10 mouse cellular contexts compared by ENCODE assay signal in genomic region chr5:66619675-66620074, GRCm38 (mm10). TPM values are rescaled to one million over a fixed set of nuclear protein-coding genes. Genes with fewer than 3 reads are reported as not detected.
DNase-seq lines count a peak whose midpoint lies in the region; ATAC-seq and TF ChIP-seq lines count a peak whose summit lies in the region.
"Had no signal": no experiment of that assay in that cellular context is flagged by ENCODE, and none has a peak within 500 bp of the region (broad histone marks: within the 10 kb centered on the region; RNA-seq: fewer than 3 reads in every experiment).

No protein-coding gene starts in this region.

- TF ChIP-seq CTCF in heart, postnatal 0 days (IDR thresholded peaks at IDR 0.05; ENCODE audit: low read depth), result no peak

- peak overlapping the region; percentile 56; the same call in 1 of the 2 replicates for H3K9ac ChIP-seq in heart, postnatal 0 days (replicated peaks; ENCODE audit: low read depth, low read length)
- peak overlapping the region; percentile 77 for H3K9ac ChIP-seq in hindbrain, embryonic 13.5 days
- peak overlapping the region; percentile 74; the same call in 1 of the 2 replicates for H3K9ac ChIP-seq in midbrain, embryonic 13.5 days (replicated peaks)

- ATAC-seq in heart, postnatal 0 days (ENCODE audit: insufficient read depth, low read depth), result no peak
- no peak for ATAC-seq in hindbrain, embryonic 13.5 days (ENCODE audit: low FRiP score)
- no peak for ATAC-seq in midbrain, embryonic 13.5 days

- H3K36me3 ChIP-seq in heart, postnatal 0 days (replicated peaks; ENCODE audit: control insufficient read depth, insufficient read depth, low read length), result no peaks in the 10 kb centered on the region
- no peaks in the 10 kb centered on the region for H3K36me3 ChIP-seq in hindbrain, embryonic 13.5 days
- no peaks in the 10 kb centered on the region for H3K36me3 ChIP-seq in midbrain, embryonic 13.5 days
- H3K36me3 ChIP-seq: G1E had no signal

- WGBS in heart, postnatal 0 days, result 40% methylated on average over 8 of the region's 8 CpGs
- WGBS in hindbrain, embryonic 13.5 days, result 37% methylated on average over 8 of the region's 8 CpGs
- 38% methylated on average over 8 of the region's 8 CpGs for WGBS in midbrain, embryonic 13.5 days

- H3K27me3 ChIP-seq in heart, postnatal 0 days (ENCODE audit: control insufficient read depth, insufficient read depth, low read length), result no peaks in the 10 kb centered on the region
- no peaks in the 10 kb centered on the region for H3K27me3 ChIP-seq in hindbrain, embryonic 13.5 days
- H3K27me3 ChIP-seq in midbrain, embryonic 13.5 days, result 0 out of 2 replicates have a peak, but pooled peaks cover 3% of the 10 kb centered on the region

- H3K4me3 ChIP-seq in heart, postnatal 0 days (ENCODE audit: low read depth, low read length), result peak overlapping the region; percentile 58
- H3K4me3 ChIP-seq in brown adipose tissue, adult 24 weeks (ENCODE audit: insufficient read depth, low read depth, low read length), result peak overlapping the region; percentile 51
- H3K4me3 ChIP-seq in hindbrain, embryonic 13.5 days, result peak overlapping the region; percentile 56
- peak overlapping the region; percentile 56 for H3K4me3 ChIP-seq in midbrain, embryonic 13.5 days (replicated peaks)

- TF ChIP-seq EP300 in heart, postnatal 0 days (IDR thresholded peaks at IDR 0.05; ENCODE audit: low read depth), result no peak

- H3K4me1 ChIP-seq in heart, postnatal 0 days (ENCODE audit: control insufficient read depth, insufficient read depth), result peaks cover 3% of the 10 kb centered on the region; the same call in 1 of the 2 replicates
- H3K4me1 ChIP-seq in brown adipose tissue, adult 24 weeks (ENCODE audit: control insufficient read depth, insufficient read depth, insufficient read length, low read length), result peaks cover 3% of the 10 kb centered on the region; the same call in 1 of the 2 replicates
- H3K4me1 ChIP-seq in hindbrain, embryonic 13.5 days (replicated peaks), result peaks cover 46% of the 10 kb centered on the region
- H3K4me1 ChIP-seq in midbrain, embryonic 13.5 days (replicated peaks), result peaks cover 46% of the 10 kb centered on the region

- no peak for DNase-seq in heart, postnatal 0 days (ENCODE audit: low spot score)
- no peak for DNase-seq in heart, postnatal 36 days
- DNase-seq in ovary, postnatal 36 days (ENCODE audit: low spot score), result no peak
- no peak for DNase-seq in right cerebral cortex, adult 18-20 months
- DNase-seq in adrenal gland, postnatal 36 days, result no peak

- peak overlapping the region; percentile 40; the same call in 1 of the 2 replicates for H3K27ac ChIP-seq in heart, postnatal 0 days (ENCODE audit: low read depth)
- peak overlapping the region; percentile 71 for H3K27ac ChIP-seq in brown adipose tissue, adult 24 weeks (replicated peaks; ENCODE audit: low read depth, low read length)
- peak overlapping the region; percentile 82 for H3K27ac ChIP-seq in hindbrain, embryonic 13.5 days
- peak overlapping the region; percentile 75 for H3K27ac ChIP-seq in midbrain, embryonic 13.5 days
- H3K27ac ChIP-seq: macrophage had no signal

- H3K4me2 ChIP-seq in heart, postnatal 0 days (ENCODE audit: low read depth, low read length), result peak overlapping the region; percentile 73
- H3K4me2 ChIP-seq in hindbrain, embryonic 13.5 days, result peak overlapping the region; percentile 73
- H3K4me2 ChIP-seq in midbrain, embryonic 13.5 days (replicated peaks), result peak overlapping the region; percentile 75

- H3K9me3 ChIP-seq in heart, postnatal 0 days (replicated peaks; ENCODE audit: control insufficient read depth, low read length), result no peaks in the 10 kb centered on the region
- H3K9me3 ChIP-seq in hindbrain, embryonic 13.5 days, result no peaks in the 10 kb centered on the region
- H3K9me3 ChIP-seq in midbrain, embryonic 13.5 days, result no peaks in the 10 kb centered on the region

- intact Hi-C loops in heart, postnatal 36 days (cut with DNase I), result loop anchor here (1.0 to 10.0 kb wide), 7 partner anchors 43 to 355 kb away; no protein-coding TSS in a partner anchor

RNA-seq across cellular contexts. Expression of gene Apbb2, which starts 1.1 kb away (rescaled TPM):
- total RNA-seq in heart, postnatal 0 days (2014; rRNA removed; ENCODE audit: low replicate concordance), result 31.1 and 41.0 TPM in 2 replicates
- 31.8 and 31.9 TPM in 2 replicates for polyA plus RNA-seq in heart, postnatal 0 days (2015; fragmentation: Nextera tagmentation; extraction: Ambion mirVana)
- total RNA-seq in heart, postnatal 36 days (2021), result 10 to 100 TPM; 37.3 to 52.7 TPM
- 3.5 and 5.7 TPM in 2 replicates for polyA plus RNA-seq in brown adipose tissue, adult 24 weeks (2012; ENCODE audit: insufficient read depth, insufficient read length, missing spikeins)
- 126 TPM in 2 replicates for polyA plus RNA-seq in hindbrain, embryonic 13.5 days (2015; fragmentation: Nextera tagmentation; extraction: Ambion mirVana)
- 93.4 and 94.6 TPM in 2 replicates for polyA plus RNA-seq in midbrain, embryonic 13.5 days (2015; fragmentation: Nextera tagmentation; extraction: Ambion mirVana)
- 10 to 100 TPM; 69.0 to 71.7 TPM for total RNA-seq in adrenal gland, postnatal 36 days (2021)
- polyA plus RNA-seq: G1E had no signal

RNA-seq across cellular contexts. Expression of gene Uchl1, which starts 56.2 kb away (rescaled TPM):
- total RNA-seq in heart, postnatal 0 days (2014; rRNA removed; ENCODE audit: low replicate concordance), result 97.4 and 108 TPM in 2 replicates
- polyA plus RNA-seq in heart, postnatal 0 days (2015; fragmentation: Nextera tagmentation; extraction: Ambion mirVana), result 56.7 and 69.9 TPM in 2 replicates
- total RNA-seq in heart, postnatal 36 days (2021), result 1 to 10 TPM; 8.5 to 8.8 TPM
- 3.3 TPM in 1 of 2 replicates, not detected in the other for polyA plus RNA-seq in brown adipose tissue, adult 24 weeks (2012; ENCODE audit: insufficient read depth, insufficient read length, missing spikeins)
- 1,231 and 1,258 TPM in 2 replicates for polyA plus RNA-seq in hindbrain, embryonic 13.5 days (2015; fragmentation: Nextera tagmentation; extraction: Ambion mirVana)
- 1,181 and 1,187 TPM in 2 replicates for polyA plus RNA-seq in midbrain, embryonic 13.5 days (2015; fragmentation: Nextera tagmentation; extraction: Ambion mirVana)
- 10 to 100 TPM; 53.4 to 87.8 TPM for total RNA-seq in adrenal gland, postnatal 36 days (2021)
- polyA plus RNA-seq: G1E, macrophage had no signal

Comparison
In these comparisons a context has a peak if more than half of its experiments do, and no peak if none do; other contexts are left out.
1. RNA of gene Uchl1, which starts 56.2 kb away (polyA plus RNA-seq): 1,231 to 1,258 TPM in hindbrain, embryonic 13.5 days and 1,181 to 1,187 TPM in midbrain, embryonic 13.5 days; 56.7 to 69.9 TPM in heart, postnatal 0 days and 3.3 TPM in brown adipose tissue, adult 24 weeks; every median in the first group is over 10 times any median in the second.
2. Peak in every context shown above with its lines, with median percentiles within 50 percentile points of each other: H3K27ac ChIP-seq, H3K4me2 ChIP-seq, H3K4me3 ChIP-seq and H3K9ac ChIP-seq.